Mouse (Mus musculus): ENCODE measurements around the gene Scaf4.

Gene Scaf4

GRCm38 (mm10) chr16:90203226-90203962 is 80.9 kb downstream of the Scaf4 start:
- DNase-seq (ENCODE audit: extremely low spot score, low spot score): no peak

GRCm38 (mm10) chr16:90202140-90202539 is 82.2 kb downstream of the Scaf4 start:
- DNase-seq (ENCODE audit: extremely low spot score, low spot score): no peak

- DNase-seq (ENCODE audit: extremely low spot score, low spot score): no peak
Measured at GRCm38 (mm10) chr16:90199174-90199573, 85.1 kb downstream of the Scaf4 start.

DNA sequence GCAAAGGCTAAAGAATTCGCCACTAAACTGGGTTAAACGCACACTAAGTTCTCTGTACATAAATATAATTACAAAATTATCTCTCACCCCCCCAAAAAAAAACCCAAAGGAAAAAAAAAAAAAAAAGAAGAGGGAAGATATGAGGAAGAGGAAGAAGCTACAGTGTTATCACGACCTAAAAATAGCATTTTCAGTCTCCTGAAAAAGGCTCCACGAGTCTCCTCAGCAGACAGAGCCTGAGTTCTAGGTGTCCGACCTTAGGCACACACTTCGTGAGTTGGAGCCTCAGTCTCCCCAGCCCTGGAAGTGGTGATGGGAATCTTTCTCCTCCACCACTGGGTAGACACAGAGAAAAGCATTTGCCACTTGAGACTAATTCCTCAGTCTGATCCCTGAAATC is 85.7 kb downstream of the Scaf4 start:
- DNase-seq (ENCODE audit: extremely low spot score, low spot score): no peak

DNA sequence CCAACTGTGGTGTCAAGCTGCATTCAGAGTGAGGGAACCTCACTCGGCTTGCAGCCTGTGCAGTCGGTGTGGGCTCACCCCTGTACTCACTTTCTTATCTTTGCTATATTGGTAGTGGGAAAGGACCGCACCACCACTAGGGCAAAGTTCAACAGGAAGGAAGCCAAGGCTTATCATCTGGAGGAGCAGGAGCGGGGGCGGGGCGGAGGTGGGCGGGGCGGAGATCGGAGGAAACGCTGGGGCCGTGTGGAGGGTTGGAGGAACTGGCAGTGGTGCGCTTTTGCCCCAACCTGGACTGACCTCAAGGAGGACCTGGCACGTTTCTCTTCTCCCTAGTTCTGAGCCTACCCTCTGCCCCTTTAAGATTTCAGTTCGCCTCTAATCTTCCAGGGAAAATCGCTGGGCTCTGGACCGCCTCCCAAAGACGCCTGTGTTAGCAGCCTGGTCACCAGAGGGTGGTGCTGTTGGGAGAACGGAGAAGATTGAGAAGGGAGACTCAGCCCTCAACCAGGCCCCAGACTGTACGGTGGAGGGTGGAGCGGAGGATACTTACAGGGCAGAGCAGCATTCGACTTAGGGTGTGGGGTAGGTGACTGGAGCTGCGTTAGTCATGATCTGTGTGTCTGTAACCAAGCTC is 86.8 kb downstream of the Scaf4 start:
- DNase-seq (ENCODE audit: extremely low spot score, low spot score): peak; percentile 80

DNA sequence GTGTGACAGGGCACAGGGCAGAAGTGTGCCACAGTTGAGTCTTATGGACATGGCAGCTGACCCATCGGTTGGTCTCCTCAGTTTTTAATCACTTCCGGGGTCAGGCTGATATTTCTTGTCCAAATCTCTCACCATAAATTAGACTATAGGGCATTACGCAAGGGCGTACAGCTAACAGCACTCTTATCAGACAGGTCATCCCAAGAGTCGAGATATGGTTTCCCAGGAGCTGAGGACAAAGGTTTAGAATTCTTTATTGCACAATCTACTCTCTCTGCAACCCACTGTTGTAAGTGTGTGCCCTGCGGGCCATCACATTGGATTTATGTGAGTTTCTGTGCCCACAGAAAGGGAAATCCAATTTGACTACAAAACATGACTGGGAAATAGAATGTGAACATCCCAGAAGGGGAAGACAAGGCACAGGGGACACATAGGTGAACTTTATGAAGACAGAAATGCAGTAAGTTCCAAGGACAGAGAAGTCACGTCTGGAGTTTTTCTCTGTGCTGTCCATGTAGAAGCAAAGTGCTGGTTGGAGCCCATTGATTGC is 87.5 kb downstream of the Scaf4 start:
- DNase-seq (ENCODE audit: extremely low spot score, low spot score): no peak

DNA sequence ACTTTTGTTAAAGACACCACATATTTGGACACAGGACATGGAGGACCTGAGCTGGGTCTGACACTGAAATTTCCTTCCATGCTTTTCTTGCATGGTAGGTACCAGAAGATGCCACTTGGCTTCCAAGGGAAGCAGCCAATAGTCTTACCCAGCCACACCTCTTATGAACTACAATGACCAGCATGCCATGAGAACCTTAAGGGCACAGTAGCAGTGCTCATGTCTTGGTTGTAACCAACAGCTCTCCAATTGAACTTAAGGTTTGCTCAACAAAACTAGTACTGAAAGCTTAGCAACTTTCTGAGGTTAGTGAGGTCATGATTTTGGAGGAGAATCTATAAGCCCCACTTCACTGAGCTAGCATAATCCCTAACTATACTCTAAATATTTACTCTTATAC is 90.6 kb downstream of the Scaf4 start:
- no peak for DNase-seq (ENCODE audit: extremely low spot score, low spot score)

GRCm38 (mm10) chr16:90191289-90191688 is 93.0 kb downstream of the Scaf4 start:
- no peak for DNase-seq (ENCODE audit: extremely low spot score, low spot score)

DNA sequence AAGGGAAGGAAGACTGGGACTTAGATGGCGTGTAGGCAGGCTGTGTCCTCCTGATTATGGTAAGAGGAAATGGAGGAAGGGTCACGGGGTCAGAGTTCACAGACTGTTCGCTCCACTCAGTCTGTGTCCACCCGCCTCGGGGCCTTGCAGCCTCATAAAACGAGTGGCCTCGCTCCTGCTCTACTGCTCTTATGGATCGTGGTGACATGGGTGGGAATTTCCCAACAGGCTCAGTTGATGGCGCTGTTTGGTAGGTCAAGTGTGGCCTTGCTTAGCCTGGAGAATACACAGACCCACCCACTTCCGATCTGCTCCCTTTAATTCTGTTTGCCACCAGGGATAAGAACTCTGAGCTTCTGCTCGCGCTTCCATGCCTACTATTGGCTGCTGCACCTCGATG is 96.8 kb downstream of the Scaf4 start:
- DNase-seq (ENCODE audit: extremely low spot score, low spot score): peak; percentile 38

GRCm38 (mm10) chr16:90185928-90186588 is 98.2 kb downstream of the Scaf4 start:
- DNase-seq (ENCODE audit: extremely low spot score, low spot score): peak; percentile 79

DNA sequence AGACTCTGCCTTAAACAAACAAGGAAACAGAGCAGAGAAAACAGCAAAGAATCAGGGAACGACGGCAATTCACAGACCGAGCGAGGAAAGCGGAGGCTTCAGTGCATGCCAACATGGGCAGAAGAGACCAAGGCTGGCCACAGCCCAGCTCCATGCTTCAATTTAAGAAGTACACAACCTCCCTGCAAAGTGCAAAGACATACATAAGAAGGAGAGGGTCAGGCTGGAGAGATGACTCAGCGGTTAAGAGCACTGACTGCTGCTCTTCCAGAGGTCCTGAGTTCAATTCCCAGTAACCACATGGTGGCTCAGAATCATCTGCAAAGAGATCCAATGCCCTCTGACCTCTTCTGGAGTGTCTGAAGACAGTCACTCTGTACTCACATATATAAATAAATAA is 100.2 kb downstream of the Scaf4 start:
- no peak for DNase-seq (ENCODE audit: extremely low spot score, low spot score)

- DNase-seq (ENCODE audit: extremely low spot score, low spot score): no peak
Measured at GRCm38 (mm10) chr16:90181673-90182072, 102.6 kb downstream of the Scaf4 start.

DNA sequence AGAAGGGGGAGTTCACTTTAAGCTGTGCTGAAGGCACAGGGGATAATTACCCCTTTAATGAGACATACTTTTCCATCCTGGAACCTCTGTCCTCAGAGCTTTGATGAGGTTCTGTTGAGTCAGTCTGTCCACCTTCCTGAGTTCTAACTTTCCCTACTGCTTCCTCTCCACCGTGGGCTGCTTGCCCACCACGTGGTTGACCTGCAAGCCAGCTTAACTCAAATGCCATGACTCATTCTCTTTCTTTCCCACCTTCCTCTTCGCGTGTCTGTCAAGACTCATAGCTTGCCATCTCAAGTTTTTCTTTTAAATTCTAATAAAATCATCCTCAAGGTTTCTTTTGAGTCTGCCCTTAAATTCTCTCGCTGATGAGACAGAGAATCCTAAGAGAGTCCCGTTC is 103.3 kb downstream of the Scaf4 start:
- no peak for DNase-seq (ENCODE audit: extremely low spot score, low spot score)

DNA sequence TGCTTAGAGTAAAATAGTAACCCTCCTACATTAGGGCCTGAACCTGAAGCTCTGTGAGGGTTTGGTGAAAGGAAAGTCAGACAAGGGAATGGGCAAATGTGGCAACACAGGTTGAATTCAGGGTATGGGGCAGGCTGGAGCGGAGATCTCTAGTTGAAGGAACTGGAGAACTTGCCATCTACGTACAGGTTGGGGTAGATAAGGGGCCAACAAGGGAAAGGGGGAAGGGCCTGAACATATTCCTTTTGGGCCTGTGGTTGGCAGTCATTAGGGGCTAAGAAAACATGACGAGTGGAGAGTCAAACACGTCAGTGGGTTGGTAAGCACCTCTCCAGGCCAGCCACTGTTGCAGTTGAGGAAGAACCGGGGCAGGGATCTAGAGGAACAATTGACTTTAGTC is 104.4 kb downstream of the Scaf4 start:
- DNase-seq (ENCODE audit: extremely low spot score, low spot score): no peak

DNA sequence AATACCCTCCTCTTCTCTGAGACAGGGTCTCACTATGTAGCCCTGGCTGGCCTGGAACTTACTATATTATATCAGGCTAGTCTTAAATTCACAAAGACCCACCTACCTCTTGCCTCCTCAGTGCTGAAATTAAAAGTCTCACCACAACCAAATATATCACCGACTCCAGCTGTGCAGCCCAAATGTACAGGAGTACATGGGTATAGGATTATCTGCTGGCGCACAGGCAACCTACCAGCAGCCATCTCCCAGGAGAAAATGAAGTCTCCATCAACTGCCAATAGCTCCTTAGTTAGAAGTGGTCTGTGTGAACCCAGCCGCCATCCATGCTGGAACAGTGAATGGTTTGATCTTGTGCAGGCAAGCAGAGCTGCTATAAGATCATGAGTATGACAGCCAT is 105.9 kb downstream of the Scaf4 start:
- no peak for DNase-seq (ENCODE audit: extremely low spot score, low spot score)

DNA sequence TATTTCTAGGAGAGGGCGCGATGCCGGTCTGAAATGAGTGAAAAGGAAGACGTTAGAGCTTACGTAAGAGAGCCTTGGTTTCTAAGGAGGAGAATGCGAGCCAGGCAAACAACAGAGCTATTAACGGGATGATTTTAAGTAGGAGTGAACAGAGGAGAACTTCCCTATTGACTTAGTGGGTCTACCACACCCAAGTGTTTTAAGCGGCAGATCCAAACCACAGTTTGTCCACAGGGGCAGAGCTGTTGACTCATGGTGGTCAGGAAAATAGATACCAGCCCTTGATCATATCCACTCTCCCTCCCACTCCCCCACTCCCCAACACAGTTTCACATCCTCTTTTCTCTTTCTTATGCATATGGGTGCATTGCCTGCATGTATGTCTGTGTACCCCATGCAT is 106.9 kb downstream of the Scaf4 start:
- no peak for DNase-seq (ENCODE audit: extremely low spot score, low spot score)

DNA sequence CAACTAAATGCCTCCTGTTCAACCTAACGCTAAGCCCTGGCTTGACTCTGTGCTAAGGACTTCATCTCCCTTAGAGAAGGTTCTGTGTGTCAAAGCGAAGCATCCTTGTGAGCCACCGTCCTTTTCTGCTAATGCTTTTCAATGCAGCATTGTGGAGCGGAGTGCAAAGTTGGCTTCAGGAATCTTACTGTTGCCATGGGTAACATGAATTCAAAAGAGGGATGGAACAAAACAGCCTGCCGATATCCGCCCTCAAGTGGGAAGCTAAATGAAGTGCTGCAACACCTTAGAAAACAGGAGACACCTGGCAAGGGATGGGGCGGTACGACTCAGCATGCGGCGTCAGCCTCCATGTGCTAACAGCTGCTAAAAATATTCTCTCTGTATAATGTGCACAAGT is 107.8 kb downstream of the Scaf4 start:
- no peak for DNase-seq (ENCODE audit: extremely low spot score, low spot score)

Measured in neural tube, embryonic 10.5 days (tissue).